Mouse (Mus musculus) layer of hippocampus, postnatal 36 days (tissue): ENCODE measurements around the gene Emg1. TPM values are rescaled to one million over a fixed set of nuclear protein-coding genes. Genes with fewer than 3 reads are reported as not detected.
A peak's percentile ranks its signal among the peaks of the same experiment; 100 is the strongest.

ENCODE experiments used
- DNase-seq, 2 experiments: peaks; one replicate each; pipeline ENCODE4 v3.0.0; 2022
- total RNA-seq, 2 experiments: library from RNA; stranded (reverse); gene quantifications; 2 replicates each; pipeline ENCODE4 v1.2.3; 2021

Gene Emg1
- total RNA-seq, 2 experiments from 2014 or later, result 54.3 to 64.9 TPM

DNA sequence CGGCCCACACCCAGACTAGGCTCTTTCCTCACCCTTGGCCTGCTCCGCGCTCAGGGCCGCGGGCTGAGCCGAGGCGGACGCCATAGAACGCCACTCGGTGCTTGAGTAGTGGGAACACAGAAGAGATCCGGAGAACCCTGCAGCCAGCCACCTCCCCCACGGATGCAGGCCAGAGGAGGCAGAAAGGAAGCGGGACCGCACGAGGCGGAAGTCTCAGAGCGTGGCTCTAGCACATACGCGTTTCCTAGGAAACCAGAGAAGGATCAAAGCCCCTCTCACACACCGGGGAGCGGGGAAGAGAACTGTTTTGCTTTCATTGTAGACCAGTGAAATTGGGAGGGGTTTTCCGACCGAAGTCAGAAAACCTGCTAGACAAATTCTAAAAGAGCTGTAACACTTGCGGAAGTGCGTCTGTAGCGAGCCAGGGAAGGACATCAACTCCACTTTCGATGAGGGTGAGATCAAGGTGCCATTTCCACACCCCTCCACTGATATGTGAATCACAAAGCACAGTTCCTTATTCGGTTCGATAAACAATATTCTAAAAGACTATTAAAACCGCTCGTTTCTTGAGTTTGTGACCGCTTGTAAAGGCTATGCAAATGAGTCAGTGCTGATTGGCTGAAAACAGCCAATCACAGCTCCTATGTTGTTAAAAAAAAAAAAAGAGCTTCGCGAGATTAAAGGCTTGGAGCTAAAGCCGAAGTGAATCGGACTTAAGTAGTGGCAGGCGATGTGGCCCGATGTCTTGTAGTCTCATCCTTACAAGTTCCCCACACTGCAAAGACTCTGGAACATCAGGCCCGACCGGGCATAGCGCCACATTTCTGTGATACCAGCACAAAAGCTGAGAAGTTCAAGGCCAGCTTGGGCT lies 29.1 kb upstream of the Emg1 start, which contains the start of gene Grcc10:
Gene Grcc10 (minus strand): TSS at position 487 of the 874 bp plus-strand sequence.
- peak; percentile 87 to 91 for DNase-seq

DNA sequence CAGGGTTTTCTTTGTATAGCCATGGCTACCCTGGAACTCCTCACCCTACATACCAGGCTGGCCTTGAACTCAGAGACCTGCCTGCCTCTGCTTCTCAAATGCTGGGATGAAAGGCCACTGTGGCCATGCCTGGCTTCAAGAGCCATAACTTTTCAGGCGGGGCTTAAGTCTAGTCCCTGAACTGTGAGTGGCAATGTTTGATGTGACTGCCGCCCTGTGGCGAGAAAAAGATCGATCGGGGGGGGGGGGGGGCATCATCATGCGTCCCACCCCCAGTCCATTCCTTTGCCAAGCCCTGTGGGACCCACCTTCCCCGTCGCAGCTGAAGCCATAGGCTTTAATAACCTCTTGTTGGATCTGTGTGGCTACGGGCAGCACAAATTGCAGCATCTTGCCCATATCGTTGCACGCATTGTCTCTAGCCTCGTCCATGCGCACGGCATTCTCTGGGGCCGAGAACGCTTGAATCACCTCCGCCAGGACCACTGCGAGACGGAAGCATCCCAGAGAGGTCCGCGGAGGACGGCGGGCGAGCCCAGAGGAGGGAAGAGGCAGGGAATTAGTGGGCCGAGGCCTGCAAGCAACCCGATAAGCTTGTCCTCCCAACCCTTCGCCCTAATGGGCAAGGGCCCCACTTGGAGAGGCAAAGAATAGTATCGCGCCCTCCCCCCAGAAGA lies 28.4 kb upstream of the Emg1 start:
- DNase-seq, result no peak

DNA sequence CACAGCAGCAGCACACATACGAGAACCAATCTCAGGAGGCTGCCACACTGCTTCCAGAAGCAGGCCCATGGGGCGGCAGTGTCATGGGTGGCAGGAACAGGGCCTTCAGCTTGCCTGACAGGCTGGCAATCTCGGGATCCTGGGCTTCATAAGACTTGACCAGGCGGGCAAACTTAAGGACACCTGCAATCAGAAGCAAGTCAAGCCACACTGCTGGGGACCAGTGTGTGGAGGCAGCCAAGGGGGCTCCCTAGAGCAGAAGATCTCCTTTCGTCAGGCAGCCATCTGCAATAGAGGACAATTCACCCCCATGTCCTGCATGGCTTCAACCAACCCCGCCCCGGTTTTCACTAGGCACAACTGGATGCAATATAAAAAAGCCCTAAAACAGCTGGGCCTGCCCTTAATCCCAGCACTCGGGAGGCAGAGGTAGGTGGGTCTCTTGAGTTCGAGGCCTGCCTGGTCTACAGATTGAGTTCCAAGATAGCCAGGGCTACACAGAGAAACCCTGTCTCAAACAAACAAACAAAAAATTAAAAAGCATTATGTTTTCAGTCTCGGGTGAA lies 27.3 kb upstream of the Emg1 start:
- no peak for DNase-seq

DNA sequence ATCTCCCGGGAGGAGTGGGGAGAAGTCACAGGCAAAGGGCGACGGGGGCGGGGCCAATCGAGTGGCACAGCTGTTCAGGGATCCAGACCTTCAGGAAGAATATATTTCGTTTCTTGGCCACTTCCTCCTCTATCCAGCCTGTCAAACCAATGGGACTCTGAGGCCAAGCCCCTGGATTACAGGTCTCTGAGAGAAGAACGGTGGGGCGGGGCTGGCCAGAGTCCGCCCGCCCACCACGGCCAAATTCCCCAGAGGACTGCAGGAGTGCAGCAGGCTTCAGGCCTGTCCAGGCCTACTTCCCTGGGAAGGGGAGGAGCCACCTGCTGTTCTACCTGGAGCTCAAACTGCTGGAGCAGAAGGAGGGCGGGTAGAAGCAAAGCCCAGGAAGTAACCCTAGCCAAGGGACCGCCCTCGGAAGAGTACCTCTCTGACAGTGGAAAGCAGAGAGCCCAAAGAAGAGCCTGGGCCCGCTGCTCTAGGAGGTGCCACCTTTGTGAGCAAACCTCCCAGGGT lies 26.6 kb upstream of the Emg1 start, which contains the start of gene Ptpn6:
Gene Ptpn6 (minus strand): TSS at position 204 of the 513 bp plus-strand sequence.
- DNase-seq, result no peak

DNA sequence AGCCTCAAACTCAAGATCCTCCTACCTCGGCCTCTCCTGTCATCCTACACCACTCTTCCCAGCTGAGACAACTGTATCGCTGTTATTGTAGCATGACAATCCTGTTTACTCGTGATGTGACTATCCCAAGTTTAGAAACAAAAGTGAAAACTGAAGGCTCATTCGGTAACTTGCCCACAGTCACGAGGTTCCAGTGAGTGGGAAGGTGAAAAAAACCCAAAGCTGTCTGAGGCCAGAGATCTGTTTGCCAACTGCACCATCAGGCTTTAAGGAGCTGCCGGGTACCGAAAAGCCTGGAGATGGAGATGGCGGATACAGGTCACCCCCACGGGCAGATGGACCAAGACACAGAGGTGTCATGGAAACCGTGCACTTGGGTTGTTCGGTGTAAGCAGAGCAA lies 25.1 kb upstream of the Emg1 start:
- DNase-seq, result no peak

DNA sequence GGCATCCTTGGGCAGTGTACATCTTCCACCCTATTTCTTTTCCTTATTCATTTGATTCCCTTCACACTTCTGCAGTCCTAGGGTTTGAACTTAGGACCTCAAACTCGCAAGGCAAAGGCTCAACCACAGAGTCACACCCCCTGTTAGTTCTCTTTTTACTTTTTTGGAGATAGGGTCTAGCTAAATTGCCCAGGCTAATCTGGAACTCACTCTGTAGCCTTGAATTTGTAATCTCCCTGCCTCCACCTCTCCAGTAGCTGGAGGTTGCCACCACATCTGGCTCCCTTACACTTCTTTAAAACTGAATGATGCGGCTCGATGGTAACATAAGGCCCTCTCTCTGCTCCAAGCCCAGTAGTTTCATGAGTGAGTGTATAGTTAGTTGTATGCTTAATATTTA lies 22.4 kb upstream of the Emg1 start:
- no peak for DNase-seq

DNA sequence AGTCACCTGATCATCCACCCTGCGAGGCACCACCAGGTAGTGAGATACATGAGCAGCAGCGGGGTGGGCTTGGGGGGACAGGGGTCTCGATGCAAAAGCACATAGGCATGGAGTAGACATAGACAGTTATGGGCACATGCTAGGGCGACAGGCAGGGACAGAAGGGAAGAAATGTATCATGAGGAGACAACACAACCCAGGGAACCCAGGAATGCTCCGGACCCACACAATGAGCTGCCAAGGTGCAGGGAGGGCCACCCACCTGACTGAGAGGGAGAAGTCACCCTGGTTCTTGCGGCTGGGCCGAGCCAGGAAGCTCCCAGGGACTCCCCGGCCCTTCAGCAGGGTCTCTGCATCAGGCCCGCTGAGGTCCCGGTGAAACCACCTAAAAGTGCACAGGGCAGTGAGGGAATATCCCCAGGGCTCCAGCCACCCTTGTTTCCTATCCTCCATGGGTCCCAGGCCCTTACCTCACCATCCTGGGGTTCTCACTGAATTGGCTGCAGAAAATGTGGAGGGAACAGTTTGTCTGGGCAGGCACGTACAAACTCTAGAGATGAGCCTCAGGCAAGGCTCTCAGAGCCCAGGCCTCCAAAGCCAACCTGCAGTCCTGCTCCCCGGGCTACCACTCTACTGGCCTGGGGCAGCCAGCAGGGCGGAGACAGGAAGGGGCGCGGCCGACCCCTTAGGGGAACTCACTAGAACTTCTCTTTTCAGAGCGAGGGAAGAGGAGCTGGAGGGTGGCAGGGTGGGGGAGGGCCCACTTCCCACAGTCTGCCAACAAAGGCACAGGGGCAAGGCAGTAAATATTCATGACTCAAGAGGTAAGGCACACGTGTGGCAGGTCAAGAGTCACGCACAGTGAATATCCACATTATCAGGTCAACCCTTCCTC lies 20.7 kb upstream of the Emg1 start:
- no peak for DNase-seq

DNA sequence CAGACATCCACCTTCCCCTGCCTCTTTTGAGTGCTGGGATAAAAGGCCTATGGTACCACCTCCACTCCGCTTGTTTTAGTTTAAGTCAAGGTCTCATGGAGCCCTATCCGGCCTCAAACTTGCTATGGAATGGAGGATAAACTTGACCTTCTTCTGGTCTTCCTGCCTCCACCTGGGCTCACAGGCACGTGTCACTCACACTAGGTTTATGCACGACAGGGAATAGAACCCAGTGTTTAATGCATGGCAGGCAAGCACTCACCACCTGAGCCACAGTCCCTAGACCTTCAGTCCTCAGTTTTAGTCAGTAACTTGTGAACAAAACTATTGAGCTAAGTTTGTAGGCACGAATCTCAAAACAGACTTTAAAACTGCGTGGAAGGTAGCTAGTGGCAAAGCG lies 19.1 kb upstream of the Emg1 start:
- no peak for DNase-seq

DNA sequence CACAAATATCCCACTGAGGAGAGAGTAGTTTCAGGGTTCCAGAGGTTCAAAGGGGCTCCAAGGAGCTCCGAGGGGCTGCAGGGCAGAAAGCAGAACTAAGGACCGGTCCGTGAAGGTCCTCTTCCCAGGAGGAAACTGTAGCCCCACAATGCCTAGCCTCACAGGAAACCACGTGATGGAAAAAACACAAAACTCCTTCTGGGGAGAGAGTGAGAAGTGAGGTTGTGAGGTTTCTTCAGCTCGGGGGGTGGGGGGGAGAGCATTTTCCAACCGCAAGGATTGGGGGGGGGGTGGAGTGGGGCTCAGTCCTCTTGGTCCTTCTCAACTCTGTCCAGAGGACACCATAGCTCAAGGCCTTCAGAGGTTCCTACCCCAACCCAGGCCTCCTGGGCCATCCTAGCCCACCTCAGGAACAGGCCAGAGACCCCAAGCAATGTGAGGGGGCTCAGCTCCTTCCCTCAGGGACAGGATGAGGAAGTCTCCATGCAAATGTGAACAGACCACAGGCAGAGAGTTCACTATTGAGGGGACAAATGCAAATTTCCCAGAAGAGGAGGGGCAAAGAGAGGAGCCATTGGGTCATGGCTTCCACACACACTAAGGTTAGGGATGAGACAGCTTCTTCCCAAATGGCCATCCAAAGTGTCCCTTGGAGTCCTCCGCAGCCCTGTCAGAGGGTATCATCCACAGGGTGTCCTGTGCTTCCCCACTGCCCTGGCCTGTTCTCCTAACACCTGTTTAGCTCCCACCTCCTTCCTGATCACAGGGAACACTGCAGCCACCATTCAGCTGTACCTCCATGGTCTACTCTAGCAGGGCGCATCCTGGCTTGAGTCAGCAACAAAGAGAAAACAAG lies 18.1 kb upstream of the Emg1 start:
- DNase-seq, result no peak

DNA sequence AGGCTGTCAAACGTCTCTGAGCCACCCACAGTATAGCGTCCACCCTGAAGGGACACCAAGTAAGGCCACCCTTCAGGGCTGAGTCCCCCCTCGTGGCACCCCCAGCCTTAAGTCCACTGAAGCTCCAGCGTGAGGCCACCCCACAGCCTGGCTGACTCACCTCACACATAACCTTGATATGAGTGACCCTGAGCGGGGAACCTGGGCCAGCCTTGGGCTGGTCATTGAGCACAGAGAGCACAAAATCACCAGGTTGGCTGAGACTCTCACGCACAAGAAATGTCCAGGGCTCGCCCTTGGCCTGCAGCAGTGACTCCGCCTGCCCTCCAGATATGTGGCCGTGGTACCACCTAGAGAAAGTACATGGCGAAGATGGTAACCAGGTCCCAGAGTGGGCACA lies 16.6 kb upstream of the Emg1 start:
- DNase-seq, result no peak

DNA sequence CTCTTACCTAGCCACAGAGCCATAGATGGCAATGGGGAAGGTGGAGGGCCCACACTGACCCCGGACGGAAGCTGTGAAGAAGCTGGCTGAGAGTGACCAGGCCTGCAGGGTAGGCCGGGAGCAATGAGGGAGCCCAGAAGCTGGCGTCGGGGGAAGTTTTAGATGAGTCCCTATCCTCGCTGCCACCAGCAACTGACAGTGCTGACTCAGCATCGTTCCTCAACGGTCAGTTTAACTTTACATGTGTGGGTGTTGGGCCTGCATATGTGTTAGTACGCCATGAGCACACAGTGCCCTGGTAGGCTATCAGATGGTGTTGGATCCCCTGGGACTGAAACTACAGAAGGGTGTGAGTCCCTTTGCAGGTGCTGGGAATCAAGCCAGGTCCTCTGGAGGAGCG lies 12.5 kb upstream of the Emg1 start:
- no peak for DNase-seq

DNA sequence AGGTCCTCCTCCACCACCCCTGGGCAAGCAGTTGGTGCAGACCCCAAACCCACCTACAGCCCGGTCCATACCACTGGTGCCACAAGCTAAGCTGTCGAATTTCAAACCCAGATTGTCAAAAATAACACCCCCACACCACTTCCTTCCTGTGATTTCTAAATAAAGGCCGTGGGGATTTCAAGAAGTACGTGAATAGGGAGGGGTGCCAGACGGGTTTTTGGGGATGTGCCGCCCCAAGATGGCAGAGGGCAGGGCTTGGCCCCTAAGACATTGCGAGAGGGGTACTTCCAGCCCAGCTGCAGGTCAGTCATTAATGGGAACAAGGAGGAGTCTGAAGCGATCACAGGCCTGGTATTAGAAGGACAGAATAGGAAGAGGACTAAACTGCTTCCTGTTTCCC lies 11.6 kb upstream of the Emg1 start:
- no peak for DNase-seq

DNA sequence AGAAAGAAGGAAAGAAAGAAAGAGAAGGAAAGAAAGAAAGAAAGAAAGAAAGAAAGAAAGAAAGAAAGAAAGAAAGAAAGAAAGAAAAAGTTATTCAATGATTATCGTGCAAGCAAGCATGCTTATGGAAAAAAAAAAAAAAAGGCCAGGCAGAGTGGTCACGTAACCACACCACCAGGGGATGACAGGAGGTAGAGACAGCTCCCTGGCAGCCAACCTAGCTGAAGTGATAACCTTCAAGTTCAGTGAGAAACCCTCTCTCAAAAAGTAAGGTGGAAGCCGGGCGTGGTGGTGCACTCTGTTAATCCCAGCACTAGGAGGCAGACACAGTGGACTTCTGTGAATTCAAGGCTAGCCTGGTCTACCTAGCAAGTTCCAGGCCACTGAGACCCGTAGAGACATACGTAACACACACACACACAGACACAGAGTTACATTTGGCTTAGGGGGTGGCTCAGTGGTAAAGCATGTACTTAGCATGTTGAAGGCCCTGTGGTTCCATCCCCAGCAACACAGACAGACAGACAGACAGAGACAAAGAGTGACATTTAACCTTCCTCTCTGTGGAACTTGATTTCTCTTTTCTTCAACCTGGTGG lies 11.0 kb upstream of the Emg1 start:
- no peak for DNase-seq

DNA sequence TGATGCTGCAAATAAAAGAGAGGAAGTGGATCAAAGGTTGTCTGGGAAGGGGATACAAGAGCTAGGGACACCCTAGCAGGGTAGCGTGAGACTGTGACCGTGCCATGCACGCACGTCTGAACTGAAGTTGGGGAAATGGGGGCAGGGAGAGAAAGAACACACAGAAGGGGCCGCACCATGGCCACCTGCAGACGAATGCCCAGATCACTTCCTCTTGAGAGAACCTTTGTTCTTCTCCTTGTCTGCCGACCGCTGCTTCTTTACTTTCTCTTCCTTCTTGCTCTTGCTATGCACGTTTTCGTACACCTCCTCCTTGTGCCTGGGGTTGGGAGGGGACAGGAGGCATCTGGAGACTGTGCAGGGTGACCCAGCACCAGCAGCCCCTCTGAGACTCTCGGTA lies 8.9 kb upstream of the Emg1 start:
- DNase-seq, result no peak

DNA sequence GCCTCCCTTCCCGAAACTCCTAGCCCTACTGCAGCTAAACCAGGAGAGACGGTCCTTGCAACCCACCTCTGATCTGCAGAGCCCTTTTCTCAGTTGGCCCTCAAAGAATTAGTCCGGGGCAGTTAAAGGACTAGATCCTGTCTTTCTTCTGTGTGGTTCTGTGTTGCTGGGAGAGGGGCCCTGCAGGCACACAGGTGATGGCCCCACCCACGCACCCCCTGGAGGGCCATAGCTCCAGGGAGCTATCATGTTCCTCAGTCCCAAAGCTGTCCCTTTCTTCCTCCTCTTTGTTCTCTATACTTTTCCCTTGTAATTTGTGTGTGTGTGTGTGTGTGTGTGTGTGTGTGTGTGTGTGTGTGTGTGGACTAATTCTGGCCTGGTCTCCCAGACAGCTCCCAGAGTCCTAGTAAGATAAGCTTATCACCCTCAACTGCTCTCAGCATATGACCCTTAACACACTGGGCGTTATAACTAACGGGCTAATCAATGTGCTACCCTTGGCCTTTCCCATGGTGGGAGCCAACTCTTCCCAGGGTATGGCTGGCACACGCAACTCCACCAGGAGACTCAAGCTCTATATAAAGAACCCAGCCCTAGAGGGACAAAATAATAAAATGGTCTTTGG lies 7.5 kb upstream of the Emg1 start:
- no peak for DNase-seq

DNA sequence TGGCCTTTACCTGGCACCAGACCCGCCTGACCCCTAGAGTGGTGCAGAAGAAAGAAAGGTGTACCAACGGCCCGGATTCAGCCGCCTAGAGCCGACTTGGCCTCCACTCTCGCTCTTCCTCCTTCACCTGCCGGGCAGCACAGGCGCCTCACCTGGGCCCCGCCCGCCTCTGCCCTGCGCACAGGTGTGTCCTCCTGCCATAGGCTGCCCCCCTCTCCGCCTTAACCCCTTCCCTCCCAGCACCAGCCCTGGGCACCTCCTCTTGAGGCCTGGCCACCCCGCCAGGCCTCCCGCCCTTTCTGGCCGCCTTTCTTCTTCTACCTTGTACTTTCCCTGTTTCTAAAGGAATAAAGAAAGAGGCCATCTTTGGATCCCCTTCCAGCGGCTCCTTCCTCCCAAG lies 6.7 kb upstream of the Emg1 start:
- no peak for DNase-seq

DNA sequence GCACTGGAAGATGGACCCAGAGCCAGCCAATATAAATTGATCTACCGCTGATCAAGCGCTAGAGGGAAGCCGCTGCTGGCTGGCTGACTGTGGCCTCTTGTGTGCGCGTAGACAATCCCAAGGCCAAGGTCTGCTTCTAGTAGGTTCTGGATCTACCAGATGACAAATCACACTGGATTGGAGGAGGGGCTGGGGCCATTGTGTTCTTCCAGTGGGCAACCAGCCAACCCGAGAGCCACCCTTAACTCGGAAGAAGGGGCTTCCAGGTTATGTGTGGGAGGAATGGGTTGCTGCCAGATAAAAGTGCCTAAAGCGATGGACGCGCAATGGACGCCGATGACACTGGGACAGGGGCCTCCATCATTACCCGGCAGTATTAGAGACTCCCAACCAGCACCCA lies 6.0 kb upstream of the Emg1 start:
- no peak for DNase-seq

DNA sequence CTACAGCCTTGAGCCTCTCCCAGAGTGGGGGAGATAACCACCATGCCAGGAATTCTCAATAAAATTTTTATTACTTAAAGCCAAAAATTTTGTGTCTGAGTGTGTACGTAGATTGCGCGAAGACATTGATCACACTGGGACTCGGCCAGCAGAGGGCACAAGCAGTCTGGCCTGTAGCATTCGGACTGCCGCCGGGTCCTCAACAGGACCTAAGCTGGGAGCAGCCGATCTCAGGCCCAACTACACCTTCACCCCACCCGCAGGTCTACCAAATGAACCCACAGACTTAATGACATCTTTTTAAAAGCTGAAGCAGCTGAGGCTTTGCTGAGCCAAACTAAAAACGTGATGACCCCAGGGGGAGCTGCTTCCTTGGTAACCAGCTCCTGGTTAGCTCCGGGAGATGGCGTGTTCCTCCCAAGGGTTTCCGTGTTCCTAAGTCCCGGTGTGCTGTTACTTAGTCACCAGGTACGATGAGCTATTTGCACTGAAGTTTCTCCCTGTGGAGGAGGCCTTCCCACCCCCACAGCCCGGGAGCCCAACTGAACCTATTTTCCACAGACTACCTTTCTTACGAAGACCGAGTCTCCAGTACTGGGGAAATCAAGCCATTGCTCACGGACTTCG lies 5.0 kb upstream of the Emg1 start:
- no peak for DNase-seq

DNA sequence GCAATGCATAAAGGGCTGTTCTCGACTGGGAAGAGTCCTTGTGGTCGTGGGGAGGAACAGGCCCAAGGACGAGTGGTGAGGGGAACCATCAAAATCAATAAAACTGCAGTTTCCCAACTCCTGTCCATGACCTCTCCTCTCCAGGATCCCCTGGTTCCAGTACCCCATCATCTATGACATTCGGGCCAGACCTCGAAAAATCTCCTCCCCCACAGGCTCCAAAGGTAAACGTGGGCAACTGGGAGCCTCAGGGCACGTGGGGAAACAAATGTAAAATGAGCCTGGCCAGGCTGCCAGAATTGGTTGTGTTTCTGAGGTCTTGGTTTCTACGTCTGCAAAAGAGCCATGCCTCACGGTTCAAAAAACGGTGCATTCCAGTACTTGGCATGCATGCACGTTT lies 940 bp upstream of the Emg1 start:
- no peak for DNase-seq
